Mouse (Mus musculus) MEL (cell line): ENCODE measurements at regions not wholly inside any gene's neighbourhood (a gene's known extent, or its start where the extent isn't known, plus 50 kb on each side); places are given as distances from the start of the nearest gene placed in this dataset.

Experiments used
- DNase-seq: peaks from one replicate; pipeline ENCODE4 v3.0.0; 2011; ENCODE audit warnings: low read depth, low spot score
- H3K27ac ChIP-seq: 2 replicates; pipeline ENCODE4 v1.5.1; 2012; ENCODE audit warnings: low read depth, mild to moderate bottlenecking, control low read depth, low read length, moderate library complexity; ENCODE audit not compliant: control insufficient read depth
- H3K27me3 ChIP-seq, 2 experiments: fragments of 150-350 bp in 1 of 2; sonication (generic) in 1 of 2; 2 replicates each; pipeline ENCODE4 v1.6.1; 2012; ENCODE audit warnings: low read length in 2 of 2, mild to moderate bottlenecking in 2 of 2, improper control_type of control experiment in 1 of 2, moderate library complexity in 1 of 2; ENCODE audit not compliant: insufficient read depth in 2 of 2, control insufficient read depth in 1 of 2
- H3K36me3 ChIP-seq, 2 experiments: 2 replicates each; pipeline ENCODE4 v1.6.1; 2012 to 2014; ENCODE audit warnings: low read length in 2 of 2, improper control_type of control experiment in 1 of 2, inconsistent platforms in 1 of 2, mild to moderate bottlenecking in 1 of 2; ENCODE audit not compliant: insufficient read depth in 2 of 2, control insufficient read depth in 1 of 2
- H3K4me1 ChIP-seq, 2 experiments: fragments of 150-350 bp in 1 of 2; sonication (generic) in 1 of 2; 2 replicates each; pipeline ENCODE4 v1.6.1; 2012; ENCODE audit warnings: low read length in 2 of 2, improper control_type of control experiment in 1 of 2, mild to moderate bottlenecking in 1 of 2; ENCODE audit not compliant: insufficient read depth in 2 of 2, control insufficient read depth in 1 of 2
- H3K4me3 ChIP-seq, 2 experiments: fragments of 150-350 bp in 1 of 2; sonication (generic) in 1 of 2; 2 replicates each; pipeline ENCODE4 v1.5.1; 2012; ENCODE audit warnings: low read depth in 2 of 2, low read length in 2 of 2, mild to moderate bottlenecking in 2 of 2, moderate library complexity in 2 of 2, control low read depth in 1 of 2, improper control_type of control experiment in 1 of 2; ENCODE audit not compliant: control insufficient read depth in 1 of 2, insufficient read depth in 1 of 2
- H3K79me2 ChIP-seq: 2 replicates; pipeline ENCODE4 v1.6.1; 2012; ENCODE audit warnings: mild to moderate bottlenecking, low read length, moderate library complexity; ENCODE audit not compliant: control insufficient read depth, poor library complexity, insufficient read depth
- H3K9ac ChIP-seq: 2 replicates; pipeline ENCODE4 v1.6.1; 2012; ENCODE audit warnings: low read depth, mild to moderate bottlenecking, control low read depth, low read length, moderate library complexity; ENCODE audit not compliant: control insufficient read depth, poor library complexity, severe bottlenecking
- H3K9me3 ChIP-seq: fragments of 150-350 bp; sonication (generic); replicated peaks from 2 replicates; pipeline ENCODE4 v1.6.1; 2012; ENCODE audit warnings: mild to moderate bottlenecking, low read length, improper control_type of control experiment, moderate library complexity; ENCODE audit not compliant: insufficient read depth
- BHLHE40 ChIP-seq: IDR thresholded peaks from 2 replicates; pipeline ENCODE4 v1.6.1; 2012; ENCODE audit warnings: low read depth, mild to moderate bottlenecking, inconsistent platforms, low read length, improper control_type of control experiment, borderline replicate concordance
- CTCF ChIP-seq, 3 experiments: IDR thresholded peaks in 2 of 3; conservative IDR thresholded peaks in 1 of 3; 2 replicates each; pipeline ENCODE4 v1.5.1; 2011 to 2012; ENCODE audit warnings: low read length in 3 of 3, low read depth in 2 of 3, mild to moderate bottlenecking in 2 of 3, improper control_type of control experiment in 1 of 3, inconsistent platforms in 1 of 3, mixed read lengths in 1 of 3, moderate library complexity in 1 of 3; ENCODE audit not compliant: control insufficient read depth in 1 of 3, insufficient read depth in 1 of 3, poor library complexity in 1 of 3, severe bottlenecking in 1 of 3
- EP300 ChIP-seq, 2 experiments: IDR thresholded peaks; 2 replicates each; pipeline ENCODE4 v1.6.1; 2011; ENCODE audit warnings: improper control_type of control experiment in 2 of 2, low read length in 2 of 2, low read depth in 1 of 2, mild to moderate bottlenecking in 1 of 2
- ETS1 ChIP-seq: IDR thresholded peaks from 2 replicates; pipeline ENCODE4 v1.6.1; 2012; ENCODE audit warnings: low read depth, mild to moderate bottlenecking, inconsistent platforms, low read length, improper control_type of control experiment, moderate library complexity
- MAZ ChIP-seq: IDR thresholded peaks from 2 replicates; pipeline ENCODE4 v1.6.1; 2012; ENCODE audit warnings: low read depth, mild to moderate bottlenecking, inconsistent platforms, low read length, improper control_type of control experiment
- MXI1 ChIP-seq: IDR thresholded peaks from 2 replicates; pipeline ENCODE4 v1.6.1; 2011; ENCODE audit warnings: mild to moderate bottlenecking, low read depth, low read length, improper control_type of control experiment
- NRF1 ChIP-seq: IDR thresholded peaks from 2 replicates; pipeline ENCODE4 v1.6.1; 2014; ENCODE audit warnings: low read depth, mild to moderate bottlenecking, inconsistent platforms, low read length, improper control_type of control experiment, moderate library complexity; ENCODE audit not compliant: poor library complexity, insufficient read depth, severe bottlenecking
- POLR2A ChIP-seq, 2 experiments: IDR thresholded peaks; 2 replicates each; pipeline ENCODE4 v1.6.1; 2011 to 2012; ENCODE audit warnings: low read length in 2 of 2, mild to moderate bottlenecking in 2 of 2, control low read depth in 1 of 2, improper control_type of control experiment in 1 of 2, low read depth in 1 of 2, moderate library complexity in 1 of 2; ENCODE audit not compliant: control insufficient read depth in 1 of 2, insufficient read depth in 1 of 2, poor library complexity in 1 of 2
- POLR2AphosphoS2 ChIP-seq: IDR thresholded peaks from 2 replicates; pipeline ENCODE4 v1.6.1; 2011; ENCODE audit warnings: low read length, improper control_type of control experiment
- RAD21 ChIP-seq: IDR thresholded peaks from 2 replicates; pipeline ENCODE4 v1.6.1; 2011; ENCODE audit warnings: mild to moderate bottlenecking, low read depth, low read length, improper control_type of control experiment
- RCOR1 ChIP-seq: IDR thresholded peaks from 2 replicates; pipeline ENCODE4 v1.6.1; 2012; ENCODE audit warnings: low read depth, mild to moderate bottlenecking, inconsistent platforms, low read length, improper control_type of control experiment
- SIN3A ChIP-seq: IDR thresholded peaks from 2 replicates; pipeline ENCODE4 v1.6.1; 2012; ENCODE audit warnings: low read length, improper control_type of control experiment, inconsistent platforms
- TAL1 ChIP-seq: IDR thresholded peaks from 2 replicates; pipeline ENCODE4 v1.6.1; 2012; ENCODE audit warnings: mild to moderate bottlenecking, inconsistent platforms, low read length, moderate library complexity, mixed read lengths
- ZC3H11A ChIP-seq: IDR thresholded peaks from 2 replicates; pipeline ENCODE4 v1.6.1; 2012; ENCODE audit warnings: low read depth, mild to moderate bottlenecking, inconsistent platforms, low read length, improper control_type of control experiment
- ZNF384 ChIP-seq: IDR thresholded peaks from 2 replicates; pipeline ENCODE4 v1.6.1; 2012; ENCODE audit warnings: low read depth, mild to moderate bottlenecking, inconsistent platforms, low read length, improper control_type of control experiment

- no peaks in the 10 kb centered on the region for H3K36me3 ChIP-seq
- no peaks in the 10 kb centered on the region for H3K27me3 ChIP-seq
- H3K27ac ChIP-seq = no peak overlapping the region
- H3K9ac ChIP-seq = no peak overlapping the region
- no peaks in the 10 kb centered on the region for H3K4me1 ChIP-seq
- H3K9me3 ChIP-seq = no peaks in the 10 kb centered on the region
- H3K4me3 ChIP-seq = no peak overlapping the region
- no peaks in the 10 kb centered on the region for H3K79me2 ChIP-seq
- DNase-seq = no peak
- TF ChIP-seq ETS1 (no peak), RAD21 (no peak), POLR2A (IDR thresholded peaks at IDR 0.05; ENCODE audit: control insufficient read depth in 1 of 2, insufficient read depth in 1 of 2, low read depth in 1 of 2, low read length in 2 of 2, poor library complexity in 1 of 2) (no peak), NRF1 (no peak), EP300 (IDR thresholded peaks at IDR 0.05; ENCODE audit: low read depth in 1 of 2, low read length in 2 of 2) (no peak)
These were observed 90.9 kb downstream of the Sox11 start for GRCm38 (mm10) chr12:27251521-27251920.

- Histone ChIP-seq H3K4me3 (no peak overlapping the region), H3K4me1 (no peaks in the 10 kb centered on the region), H3K27ac (no peak overlapping the region), H3K36me3 (no peaks in the 10 kb centered on the region), H3K9me3 (no peaks in the 10 kb centered on the region), H3K79me2 (no peaks in the 10 kb centered on the region), H3K9ac (no peak overlapping the region), H3K27me3 (no peaks in the 10 kb centered on the region)
- no peak for DNase-seq
- TF ChIP-seq CTCF (IDR thresholded peaks at IDR 0.05 in 2 of 3, conservative IDR thresholded peaks at IDR 0.05 in 1 of 3; ENCODE audit: control insufficient read depth in 1 of 3, insufficient read depth in 1 of 3, low read depth in 2 of 3, low read length in 3 of 3, poor library complexity in 1 of 3, severe bottlenecking in 1 of 3) (no peak), BHLHE40 (no peak), EP300 (IDR thresholded peaks at IDR 0.05; ENCODE audit: low read depth in 1 of 2, low read length in 2 of 2) (no peak), MXI1 (no peak), TAL1 (no peak), RCOR1 (no peak), POLR2AphosphoS2 (no peak)
These were observed 93.9 kb downstream of the Sox11 start for GRCm38 (mm10) chr12:27248545-27248855.

GRCm38 (mm10) chr12:27247756-27248544 lies 94.4 kb downstream of the Sox11 start:
- Histone ChIP-seq H3K36me3 (no peaks in the 10 kb centered on the region), H3K79me2 (no peaks in the 10 kb centered on the region), H3K4me3 (no peak overlapping the region), H3K9ac (no peak overlapping the region), H3K27me3 (no peaks in the 10 kb centered on the region), H3K9me3 (no peaks in the 10 kb centered on the region), H3K4me1 (no peaks in the 10 kb centered on the region), H3K27ac (no peak overlapping the region)
- no peak for DNase-seq
- no peak for TF ChIP-seq SIN3A
- no peak for TF ChIP-seq MAZ
- no peak for TF ChIP-seq ZC3H11A
- no peak for TF ChIP-seq ZNF384
